Mouse (Mus musculus) gastrocnemius, postnatal 25 days (tissue): ENCODE data around the gene Tmem274. TPM values are rescaled to one million over a fixed set of nuclear protein-coding genes. Genes with fewer than 3 reads are reported as not detected.

ENCODE experiments used
- DNase-seq: peaks from one replicate; pipeline ENCODE4 v3.0.0; 2022
- total RNA-seq, 2 experiments: library from RNA; stranded (reverse); gene quantifications; 1 replicate in 1 of 2; 2 replicates in 1 of 2; pipeline ENCODE4 v1.2.3; 2021

Gene Tmem274
- total RNA-seq, 2 experiments from 2014 or later = not detected

DNA sequence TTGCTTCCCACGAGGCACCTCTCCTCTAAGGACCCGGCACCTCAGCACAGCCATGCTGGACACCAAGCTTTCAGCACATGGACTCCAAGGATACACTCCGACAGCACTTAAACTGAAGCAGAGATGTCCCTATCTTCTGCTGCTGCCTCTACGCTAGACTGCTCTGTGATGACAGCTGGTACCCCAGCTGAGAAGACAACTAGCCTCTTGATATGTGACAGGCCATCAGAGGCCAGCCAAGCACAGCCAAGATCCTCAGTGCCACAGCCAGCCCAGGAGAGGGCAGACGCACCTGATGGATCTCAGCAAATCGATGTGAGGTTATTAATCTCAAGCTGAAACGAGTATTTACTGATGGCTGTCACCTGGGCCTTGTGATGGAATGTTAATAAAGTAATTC lies 2.1 kb upstream of the Tmem274 start:
- no peak for DNase-seq

DNA sequence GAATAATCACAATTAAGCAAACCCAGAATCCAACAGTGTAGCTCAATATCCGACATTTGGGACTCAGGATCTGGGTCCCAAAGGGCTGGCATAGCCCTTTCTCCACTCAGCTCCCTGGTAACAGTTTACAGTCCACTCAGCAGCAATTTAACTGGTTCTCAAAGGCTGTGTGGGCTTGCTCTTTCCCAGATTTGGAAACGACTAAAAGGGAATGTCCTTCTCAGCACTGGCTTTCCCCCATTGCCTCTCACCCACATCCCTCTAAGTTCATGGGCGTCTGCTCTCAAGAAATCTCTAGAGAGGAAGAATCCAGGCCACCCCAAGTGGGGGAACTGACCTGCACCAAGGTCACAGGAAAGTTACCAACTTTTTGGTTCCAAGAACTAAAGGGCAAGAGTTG lies 7.4 kb downstream of the Tmem274 start:
- DNase-seq = no peak

DNA sequence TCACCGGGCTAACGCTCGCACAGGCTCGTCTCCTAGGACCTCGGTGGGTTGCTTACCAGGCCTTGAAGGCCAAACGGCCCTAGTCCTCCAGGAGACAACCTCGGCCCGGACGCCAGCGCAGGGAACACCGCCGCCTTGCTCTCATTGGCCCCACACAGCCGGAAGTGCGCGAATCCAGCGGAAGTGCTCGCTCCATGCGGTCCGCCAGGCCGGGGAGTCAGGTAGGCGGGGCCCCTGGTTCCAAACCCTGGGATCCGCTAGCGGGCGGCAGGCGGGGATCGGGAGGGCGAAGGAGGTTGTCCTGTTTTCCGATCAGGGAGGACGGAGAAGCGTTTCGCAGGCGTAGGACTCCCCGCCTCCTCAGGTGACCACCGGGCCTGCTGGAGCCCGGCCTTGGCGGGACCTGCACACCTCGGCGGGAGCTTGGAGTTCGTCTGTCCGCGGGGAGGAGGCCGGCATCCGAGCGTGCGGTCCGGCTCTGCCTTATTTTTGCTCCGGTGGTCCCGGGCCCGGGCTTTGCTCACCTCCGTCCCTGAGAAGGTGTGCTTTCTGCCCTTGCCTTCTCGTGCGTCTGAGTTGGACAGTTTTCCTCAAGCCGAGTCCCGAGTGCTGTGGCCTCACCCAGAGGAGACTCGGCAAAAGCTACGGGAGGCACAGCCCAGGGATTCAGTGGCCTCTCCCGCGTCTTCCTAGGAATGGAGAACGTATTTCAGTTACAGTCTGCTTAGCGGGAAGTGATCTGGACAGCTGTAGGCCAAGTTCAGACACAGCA lies 8.1 kb downstream of the Tmem274 start, which contains the start of the genes Nmnat1 and Lzic:
Gene Nmnat1, minus strand, starts transcription at position 150 of the 772 bp plus-strand sequence.
Gene Lzic, plus strand, starts transcription at position 177 of the 772 bp plus-strand sequence.
- DNase-seq = peak; percentile 93

DNA sequence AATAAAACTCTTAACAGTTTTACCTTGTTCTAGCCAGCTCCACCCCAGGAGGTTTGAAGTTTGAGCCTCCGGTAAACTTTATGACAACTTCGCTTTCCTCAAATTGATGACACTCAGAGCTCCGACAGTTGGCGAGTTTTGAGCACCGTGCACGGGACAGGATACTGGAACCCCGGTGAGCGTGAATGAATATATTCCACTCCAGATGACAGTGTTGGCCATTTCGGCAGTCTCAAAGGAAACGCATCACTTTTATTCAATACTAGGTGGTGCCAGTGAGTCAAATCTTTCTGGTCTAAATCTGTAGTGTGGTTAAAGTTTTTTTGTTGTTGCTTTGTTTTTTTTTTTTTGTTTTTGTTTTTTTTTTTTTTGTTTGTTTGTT lies 8.6 kb downstream of the Tmem274 start:
- DNase-seq = no peak

DNA sequence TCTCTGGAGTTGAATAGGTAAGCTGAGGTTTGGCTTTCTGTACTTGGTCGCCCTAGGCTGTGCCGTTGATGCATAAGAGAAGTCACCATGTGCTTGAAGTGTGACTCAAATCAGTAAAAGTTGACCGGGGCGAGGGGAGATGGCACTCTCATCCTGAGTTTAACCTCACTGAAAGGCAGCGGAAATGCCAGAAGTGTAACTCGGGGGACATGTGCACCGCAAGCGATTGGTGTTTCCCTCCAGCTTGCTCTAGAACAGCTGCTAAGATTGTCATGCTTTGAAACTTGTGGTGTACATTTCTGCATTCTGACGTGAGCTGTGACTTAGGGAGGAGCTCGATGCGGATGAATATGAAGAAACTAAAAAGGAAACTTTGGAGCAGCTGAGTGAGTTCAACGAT lies 10.6 kb downstream of the Tmem274 start:
- no peak for DNase-seq

DNA sequence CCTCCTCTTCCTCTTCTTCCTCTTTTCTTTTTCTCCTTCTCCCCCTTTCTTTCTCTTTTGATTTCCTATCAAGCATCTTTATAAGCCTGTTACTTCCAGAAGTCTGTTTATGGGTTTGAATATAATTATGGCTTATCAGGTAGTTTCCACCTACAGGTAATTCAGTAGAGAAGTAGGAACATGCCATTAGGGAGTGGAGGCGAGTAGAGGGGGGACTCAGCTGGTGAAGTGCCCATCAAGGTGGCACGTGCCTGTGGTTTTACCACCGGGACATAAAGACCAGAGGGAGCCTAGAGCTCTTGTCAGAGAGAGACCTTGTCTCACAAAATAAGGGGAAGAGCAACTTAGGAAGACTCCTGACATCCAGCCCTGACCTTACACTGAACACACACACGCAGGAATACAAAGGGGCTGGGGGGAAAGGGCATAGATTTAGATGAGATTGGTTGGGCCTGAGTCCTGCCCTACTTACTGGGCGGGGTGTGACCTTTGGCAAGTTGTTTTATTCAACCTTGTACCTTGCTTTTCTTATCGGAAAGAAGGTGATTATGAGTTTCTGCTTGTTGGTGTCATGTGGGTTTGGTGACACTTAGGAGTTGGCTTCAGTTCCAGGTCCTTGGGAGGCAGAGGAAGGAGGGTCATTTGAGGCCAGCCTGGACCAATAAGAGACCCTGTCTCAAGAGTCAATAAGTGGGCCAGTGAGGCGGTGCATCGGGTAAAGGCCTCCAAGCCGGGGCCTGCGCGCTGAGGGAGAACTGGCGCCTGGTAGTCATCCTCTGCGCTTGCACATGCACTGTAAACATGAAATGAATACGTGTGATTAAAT lies 12.4 kb downstream of the Tmem274 start:
- DNase-seq = no peak

DNA sequence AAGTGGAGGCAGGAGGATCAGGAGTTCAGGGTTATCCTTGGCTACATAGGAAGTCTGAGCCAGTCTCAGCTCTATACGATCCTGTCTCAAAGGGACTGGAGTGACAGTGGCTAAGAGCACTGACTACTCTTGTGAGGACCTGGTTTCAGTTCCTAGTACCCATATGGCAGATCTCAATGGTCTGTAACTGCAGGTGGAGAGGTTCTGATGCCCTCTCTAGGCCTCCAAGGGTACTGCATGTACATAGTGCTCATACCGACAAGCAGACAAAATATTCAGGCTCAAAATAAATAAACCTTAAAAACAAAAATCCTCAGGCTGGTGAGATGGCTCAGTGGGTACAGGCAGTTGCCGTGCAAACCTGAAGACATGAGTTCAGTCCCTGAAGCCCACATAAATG lies 14.0 kb downstream of the Tmem274 start:
- DNase-seq = no peak

DNA sequence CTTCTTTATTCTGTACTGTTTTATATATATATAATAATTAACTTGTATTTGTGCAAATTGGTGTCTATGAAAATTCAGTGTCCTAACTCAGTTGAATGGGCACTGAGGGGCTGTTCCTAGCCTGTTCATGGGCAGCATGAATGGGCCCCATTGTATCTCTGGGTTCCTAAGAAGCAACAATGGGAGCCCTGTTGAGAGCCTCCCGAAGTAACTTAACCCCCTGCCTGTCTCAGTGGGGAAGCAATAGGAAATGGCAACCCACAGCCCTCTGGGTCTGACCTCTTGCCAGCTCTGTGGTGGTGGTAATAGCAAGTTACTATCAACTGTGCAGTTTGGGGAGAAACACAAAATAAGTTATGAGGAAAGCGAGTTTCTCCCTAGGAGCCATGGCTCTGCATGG lies 19.4 kb downstream of the Tmem274 start:
- DNase-seq = no peak

DNA sequence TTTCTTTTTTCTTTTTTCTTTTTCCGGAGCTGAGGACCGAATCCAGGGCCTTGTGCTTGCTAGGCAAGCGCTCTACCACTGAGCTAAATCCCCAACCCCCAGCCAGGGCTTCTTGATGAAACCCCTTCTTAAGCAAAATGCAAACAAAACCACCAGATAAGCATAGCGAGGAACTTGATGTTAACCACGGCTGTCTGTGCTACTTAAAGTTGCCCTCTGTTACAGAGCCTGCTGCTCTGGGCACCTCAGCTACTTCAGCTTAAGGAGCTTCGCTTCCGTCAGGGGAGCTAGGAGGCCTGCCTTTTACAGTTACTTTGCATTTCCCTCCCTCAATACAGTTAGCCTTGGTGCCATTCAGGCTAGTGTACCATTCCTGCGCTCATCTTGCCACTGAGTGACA lies 21.7 kb downstream of the Tmem274 start:
- no peak for DNase-seq

DNA sequence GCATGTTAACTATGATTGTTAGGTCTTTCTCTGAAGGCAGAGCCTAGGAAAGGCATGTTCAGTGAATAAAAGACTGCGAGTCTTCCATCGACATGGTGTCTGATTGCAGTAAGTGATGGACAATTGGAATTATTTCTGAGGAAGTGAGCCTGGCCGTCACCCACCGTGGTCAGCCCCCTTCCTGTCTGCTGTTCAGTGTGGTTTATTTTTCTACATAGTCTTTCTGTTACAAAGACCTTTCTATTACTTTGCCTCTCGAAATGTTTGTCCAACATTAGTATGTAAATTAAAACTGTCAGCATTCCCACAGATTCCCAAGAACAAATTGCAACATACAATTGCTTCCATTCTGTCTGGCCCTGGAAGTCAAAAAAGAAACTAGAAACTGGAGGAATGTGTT lies 22.6 kb downstream of the Tmem274 start:
- DNase-seq = no peak

DNA sequence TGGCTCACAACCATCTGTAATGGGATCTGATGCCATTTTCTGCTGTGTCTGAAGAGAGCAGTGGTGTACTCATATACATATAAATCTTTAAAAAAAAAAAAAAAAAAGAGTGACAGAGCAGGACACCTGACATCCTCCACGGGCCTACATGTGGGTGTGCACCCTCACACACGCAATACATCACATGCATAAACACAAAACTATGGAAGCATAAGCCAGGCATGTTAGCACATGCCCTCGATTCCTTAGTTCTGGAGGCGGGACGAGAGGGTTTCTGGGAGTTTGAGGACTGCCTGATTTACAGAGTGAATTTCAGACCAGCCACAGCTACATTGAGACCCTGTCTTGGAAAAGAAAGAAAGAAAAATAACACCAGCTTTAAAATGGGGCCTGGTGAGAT lies 27.2 kb downstream of the Tmem274 start:
- DNase-seq = no peak

DNA sequence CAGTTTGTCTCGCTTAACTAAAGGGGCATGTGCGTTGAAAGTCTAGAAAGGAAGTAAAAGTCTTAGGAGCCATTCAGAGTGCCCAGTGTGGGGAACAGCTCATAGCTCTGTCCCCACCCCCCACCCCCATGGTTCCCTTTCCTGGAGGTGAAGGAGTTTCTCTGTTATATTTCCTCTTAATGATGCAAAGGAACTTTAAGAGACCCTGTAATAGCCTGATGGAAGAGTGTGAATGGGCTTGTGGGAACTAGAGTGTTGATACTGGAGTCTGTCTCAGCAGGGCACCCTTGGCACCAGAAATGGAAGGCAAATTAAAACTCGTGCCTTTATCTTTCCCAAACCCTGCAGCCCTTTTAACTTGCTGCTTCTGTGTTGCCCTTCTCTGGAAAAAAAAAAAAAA lies 27.7 kb downstream of the Tmem274 start:
- DNase-seq = no peak

DNA sequence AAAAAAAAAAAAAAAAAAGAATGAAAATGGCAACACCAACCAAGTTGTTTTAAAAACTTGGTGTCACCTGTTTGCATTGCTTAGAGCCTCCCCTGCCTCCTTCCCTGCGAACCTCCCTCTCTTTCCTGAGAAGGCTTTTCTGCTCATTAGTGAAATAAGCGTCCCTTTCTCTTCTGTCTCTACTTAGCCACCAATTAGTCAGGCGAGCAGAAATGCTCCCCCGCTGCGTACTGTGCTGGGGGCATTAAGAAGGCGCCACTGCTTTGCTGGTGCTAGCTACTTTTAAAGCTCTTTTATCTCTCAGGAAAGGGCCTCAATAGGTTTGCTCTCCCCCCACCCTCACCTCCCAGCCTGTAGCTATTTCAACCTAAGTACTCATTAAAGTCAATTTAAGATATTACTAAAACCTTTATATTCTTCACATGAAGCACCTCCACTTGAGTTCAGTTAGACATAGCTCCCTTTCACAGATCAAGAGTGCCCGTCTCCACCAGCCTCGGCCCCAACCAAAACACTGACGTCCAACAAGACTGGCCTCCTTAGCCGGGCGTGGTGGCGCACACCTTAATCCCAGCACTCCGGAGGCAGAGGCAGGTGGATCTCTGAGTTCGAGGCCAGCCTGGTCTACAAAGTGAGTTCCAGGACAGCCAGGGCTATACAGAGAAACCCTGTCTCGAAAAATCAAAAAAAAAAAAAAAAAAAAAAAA lies 28.2 kb downstream of the Tmem274 start:
- no peak for DNase-seq

DNA sequence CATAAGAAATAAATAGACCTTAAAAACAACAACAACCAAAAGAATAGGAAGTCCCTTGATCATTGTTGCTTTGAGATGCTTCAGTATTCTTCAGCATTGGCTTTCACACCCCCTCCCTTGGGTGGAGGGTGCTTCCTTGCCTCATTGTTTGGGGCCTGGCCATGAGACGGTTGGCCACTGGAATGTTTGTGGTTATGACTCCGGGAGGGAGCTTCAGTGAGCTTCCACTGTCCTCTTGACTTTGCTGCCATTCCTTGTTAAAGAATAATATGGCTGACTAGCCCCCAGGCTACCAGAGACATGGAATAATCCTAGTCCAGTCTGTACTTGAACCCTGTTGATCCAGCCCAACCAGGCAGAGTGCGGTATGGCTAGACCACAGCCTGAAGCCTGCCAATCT lies 29.7 kb downstream of the Tmem274 start:
- DNase-seq = no peak

DNA sequence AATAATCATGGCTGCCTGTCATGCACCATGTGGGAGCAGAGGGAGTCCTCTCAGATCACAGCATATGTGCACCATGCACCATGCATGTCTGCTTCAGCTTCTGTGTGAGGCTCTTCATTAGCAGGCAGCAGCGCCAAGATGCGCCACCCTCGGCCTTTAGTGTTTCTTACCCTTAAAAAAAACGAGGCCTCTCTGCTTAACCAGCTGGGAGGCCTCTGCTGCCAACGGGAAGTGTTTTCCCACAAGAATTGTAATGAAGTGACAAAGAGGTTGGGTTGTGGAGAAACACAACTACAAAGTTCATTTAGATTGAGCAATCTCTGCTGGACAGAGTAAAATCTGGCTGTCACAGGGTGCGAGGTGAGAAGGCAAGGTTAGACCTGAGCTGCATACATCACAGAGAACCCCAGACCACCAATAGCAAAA lies 34.1 kb downstream of the Tmem274 start:
- DNase-seq = no peak

DNA sequence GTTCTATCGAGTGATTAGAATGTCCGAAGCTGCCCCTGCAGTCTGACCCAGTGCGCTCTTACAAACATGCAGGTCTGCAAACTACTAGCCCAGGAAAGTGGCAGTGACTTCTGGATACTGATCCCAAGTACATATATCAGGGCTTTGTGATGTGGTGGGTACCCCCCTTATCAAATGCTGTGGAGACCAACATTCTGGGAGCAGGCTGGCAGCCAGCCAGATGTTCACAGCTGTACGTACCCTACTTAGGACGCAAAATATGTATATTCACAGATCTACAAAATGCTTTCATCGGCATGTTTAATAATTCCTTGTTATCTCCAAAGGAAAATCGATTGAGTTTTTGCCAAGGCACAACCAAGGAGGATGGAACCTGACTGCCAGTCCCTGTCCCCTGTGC lies 34.9 kb downstream of the Tmem274 start:
- no peak for DNase-seq

DNA sequence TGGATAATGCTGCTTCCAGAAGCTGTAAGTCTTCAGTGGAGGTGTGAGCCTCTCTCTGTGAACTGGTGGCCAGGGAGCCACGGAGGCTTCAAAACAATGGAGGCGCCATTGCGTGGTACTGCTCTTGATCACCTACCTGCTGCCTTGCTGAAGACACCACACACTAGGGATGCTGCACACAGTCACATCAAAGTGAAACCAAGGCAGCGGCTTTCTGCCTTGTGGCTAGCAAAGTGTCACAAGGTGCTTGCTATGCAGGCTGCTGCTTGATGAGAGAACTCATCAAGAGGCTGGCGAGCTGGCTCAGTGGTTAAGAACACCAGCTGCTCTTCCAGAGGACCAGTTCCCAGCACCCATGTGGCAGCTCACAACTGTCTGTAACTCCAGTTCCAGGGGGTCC lies 38.5 kb downstream of the Tmem274 start:
- DNase-seq = no peak

DNA sequence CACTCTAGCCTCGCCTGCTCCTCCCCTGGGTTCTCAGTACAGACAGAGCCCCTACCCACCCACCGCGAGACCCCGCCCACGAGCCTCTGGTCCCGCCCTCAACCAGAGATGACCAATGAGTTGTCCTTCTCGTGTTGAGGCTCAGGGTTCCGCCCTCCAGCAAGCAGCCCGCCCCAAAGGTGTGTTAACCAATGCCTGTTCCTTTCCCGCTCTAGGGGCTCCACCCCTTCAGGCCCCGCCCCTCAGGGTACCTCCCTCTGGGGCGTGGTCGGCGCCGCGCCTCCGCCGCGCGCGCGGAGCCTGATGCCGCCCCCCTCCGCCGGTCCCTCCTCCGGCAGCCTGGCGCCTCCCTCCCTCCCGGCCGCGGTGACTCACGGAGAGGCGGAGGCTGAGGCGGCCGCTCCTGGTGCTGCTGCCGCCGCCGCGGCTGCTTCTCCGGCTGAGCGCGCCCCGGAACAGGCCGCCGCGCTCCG lies 40.7 kb downstream of the Tmem274 start, which contains the start of gene Ctnnbip1:
Gene Ctnnbip1, plus strand, starts transcription at position 369 of the 473 bp plus-strand sequence.
- peak; percentile 99 for DNase-seq

DNA sequence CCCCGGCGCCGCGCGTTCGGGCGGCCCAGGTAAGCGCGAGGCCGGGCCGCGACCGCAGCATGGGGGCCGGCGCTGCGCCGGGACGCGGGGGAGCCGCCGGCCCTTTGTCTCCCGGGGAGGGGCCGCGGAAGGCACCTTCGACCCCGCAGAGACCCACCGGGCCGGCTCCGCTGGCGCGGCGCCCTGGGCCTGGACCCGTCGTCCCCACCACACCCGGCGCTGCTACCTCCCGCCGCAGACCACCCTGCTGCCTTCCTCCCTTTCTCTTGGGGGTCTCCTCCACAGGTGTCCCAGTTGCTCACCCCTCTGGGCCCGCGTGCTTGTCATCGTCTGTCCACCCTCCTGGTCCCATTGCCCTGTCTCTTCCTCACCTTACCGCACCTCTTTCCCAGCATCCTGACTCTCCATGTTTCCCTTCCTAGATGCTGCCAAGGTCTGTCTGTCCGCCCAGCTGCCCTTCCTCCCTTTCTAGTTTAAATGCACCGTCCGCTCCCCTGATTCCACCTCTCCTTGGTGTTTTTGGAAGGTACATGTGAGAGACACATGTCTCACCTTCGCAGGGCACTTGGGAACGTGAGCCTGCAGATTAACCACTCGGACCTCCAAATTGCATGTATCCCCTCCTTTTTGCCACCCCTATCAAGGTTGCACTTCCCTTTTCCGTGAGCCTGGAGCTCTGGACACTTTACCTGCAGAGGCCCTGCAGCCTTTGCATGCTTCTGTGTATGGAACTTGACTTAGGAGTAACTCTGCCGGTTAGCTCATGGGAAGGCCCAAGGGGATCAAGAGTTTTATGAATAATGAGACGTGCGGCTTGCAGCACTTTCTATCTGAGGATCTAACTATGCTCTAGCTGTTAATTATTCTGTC lies 41.4 kb downstream of the Tmem274 start:
- DNase-seq = no peak

DNA sequence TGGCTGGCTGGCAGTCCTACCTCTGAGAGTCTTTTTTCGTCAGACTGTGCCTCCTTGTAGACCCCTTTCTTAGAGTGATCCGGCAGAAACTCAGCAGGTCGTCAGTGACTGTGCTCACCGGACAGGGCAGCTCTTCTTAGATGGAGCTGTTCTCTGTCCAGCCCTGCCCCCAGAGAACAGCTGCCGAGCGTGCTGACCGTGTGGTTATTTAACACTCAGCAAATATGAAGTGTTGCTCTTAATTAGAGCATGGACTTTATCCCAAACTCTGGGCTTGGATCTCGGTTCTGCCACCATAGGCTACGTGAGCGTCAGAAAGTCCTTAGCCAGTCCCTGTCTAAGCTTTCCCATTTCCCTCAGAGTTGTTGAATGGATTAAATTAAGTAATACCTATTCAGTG lies 44.1 kb downstream of the Tmem274 start:
- no peak for DNase-seq

DNA sequence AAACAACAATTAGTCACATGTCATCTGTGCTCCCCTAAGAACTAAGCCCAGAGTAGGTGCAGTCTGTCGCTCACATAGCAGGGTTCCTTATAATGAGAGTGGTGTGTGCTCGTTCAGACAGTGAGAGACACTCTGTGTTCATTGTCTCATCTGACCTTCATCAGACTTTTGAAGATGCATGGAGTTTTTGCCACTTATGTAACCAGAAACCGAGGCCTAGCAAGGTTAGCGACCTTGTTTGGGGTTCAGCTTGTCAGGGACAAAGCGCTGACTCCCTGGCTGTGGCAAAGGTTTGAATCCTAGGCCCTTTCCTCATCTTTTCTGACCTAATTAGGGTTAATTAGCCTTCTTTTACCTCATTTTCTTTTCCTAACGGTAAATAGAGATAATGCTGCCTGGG lies 46.8 kb downstream of the Tmem274 start:
- DNase-seq = no peak

DNA sequence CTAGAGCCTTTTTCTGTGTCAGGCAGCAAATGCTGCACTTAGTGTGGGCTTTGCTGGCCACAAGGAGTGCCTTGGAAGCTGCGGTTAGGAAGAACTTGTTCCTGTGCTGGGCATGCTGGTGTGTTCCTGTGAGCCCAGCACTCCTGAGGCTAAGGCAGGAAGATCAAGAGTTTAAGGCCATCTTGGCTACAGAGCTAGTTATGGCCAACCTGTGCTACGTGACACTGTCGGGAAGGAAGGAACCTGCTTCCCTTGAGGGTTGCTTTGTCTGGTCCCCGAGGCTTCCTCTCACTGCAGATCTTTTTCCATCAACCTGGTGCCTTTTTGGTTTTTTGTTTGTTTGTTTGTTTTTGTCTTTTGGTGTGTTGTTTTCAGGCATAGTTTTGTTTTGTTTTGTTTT lies 48.0 kb downstream of the Tmem274 start:
- DNase-seq = peak; percentile 8
